Mouse (Mus musculus): ENCODE measurements around the gene Smo. TPM values are rescaled to one million over a fixed set of nuclear protein-coding genes. Genes with fewer than 3 reads are reported as not detected.

The Smo gene
- polyA plus RNA-seq, 1 experiment from 2014 or later = 45.5 TPM

DNA sequence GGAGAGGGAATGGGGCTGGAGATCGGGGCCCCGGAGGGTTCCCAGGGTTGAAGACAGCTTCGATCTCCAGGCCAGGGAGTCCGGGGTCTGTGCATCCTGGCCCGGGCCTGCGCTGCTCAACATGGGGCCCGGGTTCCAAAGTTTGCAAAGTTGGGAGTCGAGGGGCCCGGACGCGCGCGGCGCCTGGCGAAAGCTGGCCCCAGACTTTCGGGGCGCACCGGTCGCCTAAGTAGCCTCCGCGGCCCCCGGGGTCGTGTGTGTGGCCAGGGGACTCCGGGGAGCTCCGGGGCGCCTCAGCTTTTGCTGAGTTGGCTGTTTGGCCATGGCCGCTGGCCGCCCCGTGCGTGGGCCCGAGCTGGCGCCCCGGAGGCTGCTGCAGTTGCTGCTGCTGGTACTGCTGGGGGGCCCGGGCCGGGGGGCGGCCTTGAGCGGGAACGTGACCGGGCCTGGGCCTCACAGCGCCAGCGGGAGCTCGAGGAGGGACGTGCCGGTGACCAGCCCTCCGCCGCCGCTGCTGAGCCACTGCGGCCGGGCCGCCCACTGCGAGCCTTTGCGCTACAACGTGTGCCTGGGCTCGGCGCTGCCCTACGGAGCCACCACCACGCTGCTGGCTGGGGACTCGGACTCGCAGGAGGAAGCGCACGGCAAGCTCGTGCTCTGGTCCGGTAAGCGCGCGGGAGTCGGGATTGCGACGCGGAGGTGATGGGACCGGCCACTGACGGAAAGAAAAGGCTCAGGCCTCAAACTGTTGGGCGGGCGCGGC lies 567 bp downstream of the Smo start:
- DNase-seq (ENCODE audit: low spot score) (peak; percentile 66), ATAC-seq (ENCODE audit: low read depth) (peak; percentile 75)
- H3K9ac ChIP-seq (ENCODE audit: low read depth, low read length) = peak overlapping the region; percentile 99
- peak overlapping the region; percentile 93 for H3K4me3 ChIP-seq (ENCODE audit: low read depth, low read length)
- H3K27me3 ChIP-seq (replicated peaks; ENCODE audit: control insufficient read depth, insufficient read depth, low read length) = no peaks in the 10 kb centered on the region
- H3K9me3 ChIP-seq (ENCODE audit: control insufficient read depth, low read length) = no peaks in the 10 kb centered on the region
- WGBS = under 1% methylated on average over 25 of the region's 75 CpGs
- peak overlapping the region; percentile 93 for H3K4me2 ChIP-seq (ENCODE audit: low read depth, low read length)
- H3K27ac ChIP-seq (replicated peaks; ENCODE audit: low read depth, low read length) = peak overlapping the region; percentile 99
- peaks cover 13% of the 10 kb centered on the region; the same call in 1 of the 2 replicates for H3K36me3 ChIP-seq (ENCODE audit: control insufficient read depth, insufficient read depth, low read length)
- peaks cover 10% of the 10 kb centered on the region for H3K4me1 ChIP-seq (ENCODE audit: control insufficient read depth, insufficient read depth, low read length)

- H3K27me3 ChIP-seq (replicated peaks; ENCODE audit: control insufficient read depth, insufficient read depth, low read length) = no peaks in the 10 kb centered on the region
- no peaks in the 10 kb centered on the region for H3K9me3 ChIP-seq (ENCODE audit: control insufficient read depth, low read length)
- peak overlapping the region; percentile 93 for H3K4me2 ChIP-seq (ENCODE audit: low read depth, low read length)
- 9% methylated on average over 13 of the region's 13 CpGs for WGBS
- peak overlapping the region; percentile 93 for H3K4me3 ChIP-seq (ENCODE audit: low read depth, low read length)
- no peak for DNase-seq (ENCODE audit: low spot score)
- peak overlapping the region; percentile 99 for H3K9ac ChIP-seq (ENCODE audit: low read depth, low read length)
- peak overlapping the region; percentile 99 for H3K27ac ChIP-seq (replicated peaks; ENCODE audit: low read depth, low read length)
- no peak for ATAC-seq (ENCODE audit: low read depth)
- H3K4me1 ChIP-seq (ENCODE audit: control insufficient read depth, insufficient read depth, low read length) = peaks cover 10% of the 10 kb centered on the region
- H3K36me3 ChIP-seq (ENCODE audit: control insufficient read depth, insufficient read depth, low read length) = peaks cover 13% of the 10 kb centered on the region; the same call in 1 of the 2 replicates
Observed at GRCm38 (mm10) chr6:29736610-29737458, 1.5 kb downstream of the Smo start.

- peak; percentile 59 for DNase-seq (ENCODE audit: low spot score)
- no peak for ATAC-seq (ENCODE audit: low read depth)
- no peaks in the 10 kb centered on the region for H3K4me1 ChIP-seq (ENCODE audit: control insufficient read depth, insufficient read depth, low read length)
- peaks cover 9% of the 10 kb centered on the region for H3K9me3 ChIP-seq (ENCODE audit: control insufficient read depth, low read length)
- no peak overlapping the region; the same call in 1 of the 2 replicates for H3K27ac ChIP-seq (replicated peaks; ENCODE audit: low read depth, low read length)
- no peak overlapping the region for H3K4me3 ChIP-seq (ENCODE audit: low read depth, low read length)
- no peaks in the 10 kb centered on the region for H3K27me3 ChIP-seq (replicated peaks; ENCODE audit: control insufficient read depth, insufficient read depth, low read length)
- 86% methylated on average over 3 of the region's 3 CpGs for WGBS
- no peak overlapping the region for H3K4me2 ChIP-seq (ENCODE audit: low read depth, low read length)
- H3K9ac ChIP-seq (ENCODE audit: low read depth, low read length) = no peak overlapping the region; the same call in 1 of the 2 replicates
- peaks cover 32% of the 10 kb centered on the region for H3K36me3 ChIP-seq (ENCODE audit: control insufficient read depth, insufficient read depth, low read length)
Observed at GRCm38 (mm10) chr6:29751466-29752152, 16.3 kb downstream of the Smo start.

DNA sequence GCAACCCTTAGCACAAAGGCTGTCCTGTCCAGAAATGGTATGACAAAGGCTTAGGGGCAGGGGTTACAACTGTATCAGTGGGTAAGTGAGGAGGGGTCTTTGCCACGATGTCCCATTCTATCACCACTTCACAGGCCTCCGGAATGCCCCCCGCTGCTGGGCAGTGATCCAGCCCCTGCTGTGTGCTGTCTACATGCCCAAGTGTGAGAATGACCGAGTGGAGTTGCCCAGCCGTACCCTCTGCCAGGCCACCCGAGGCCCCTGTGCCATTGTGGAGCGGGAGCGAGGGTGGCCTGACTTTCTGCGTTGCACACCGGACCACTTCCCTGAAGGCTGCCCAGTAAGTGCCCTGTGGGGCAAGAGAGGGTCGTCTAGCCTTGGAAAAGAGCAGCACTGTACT lies 18.0 kb downstream of the Smo start:
- peaks cover 6% of the 10 kb centered on the region for H3K9me3 ChIP-seq (ENCODE audit: control insufficient read depth, low read length)
- H3K4me3 ChIP-seq (ENCODE audit: low read depth, low read length) = no peak overlapping the region
- peaks cover 49% of the 10 kb centered on the region for H3K36me3 ChIP-seq (ENCODE audit: control insufficient read depth, insufficient read depth, low read length)
- no peaks in the 10 kb centered on the region for H3K27me3 ChIP-seq (replicated peaks; ENCODE audit: control insufficient read depth, insufficient read depth, low read length)
- no peak overlapping the region for H3K9ac ChIP-seq (ENCODE audit: low read depth, low read length)
- H3K4me2 ChIP-seq (ENCODE audit: low read depth, low read length) = no peak overlapping the region
- no peaks in the 10 kb centered on the region for H3K4me1 ChIP-seq (ENCODE audit: control insufficient read depth, insufficient read depth, low read length)
- H3K27ac ChIP-seq (replicated peaks; ENCODE audit: low read depth, low read length) = no peak overlapping the region
- WGBS = 92% methylated on average over 11 of the region's 11 CpGs
- DNase-seq (ENCODE audit: low spot score) = no peak
- no peak for ATAC-seq (ENCODE audit: low read depth)

DNA sequence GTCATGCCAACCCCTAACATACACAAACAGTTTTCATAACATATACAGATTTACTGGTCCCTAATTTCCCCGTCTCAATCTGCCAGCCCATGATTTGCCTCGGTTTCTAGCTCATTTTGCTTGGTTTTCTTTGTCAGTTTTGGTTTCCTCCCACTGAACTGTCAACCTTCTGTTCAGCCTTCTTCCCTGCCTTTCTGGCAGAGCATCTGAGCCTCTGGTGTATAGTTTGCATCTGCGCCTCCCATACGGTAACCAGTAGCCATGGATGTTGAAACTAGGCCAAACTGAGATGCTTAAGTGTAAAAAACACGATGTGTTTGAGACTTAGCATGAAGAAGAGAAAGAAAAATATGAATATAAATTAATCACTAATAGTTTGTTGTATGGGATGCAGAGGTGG lies 20.7 kb downstream of the Smo start:
- no peaks in the 10 kb centered on the region for H3K4me1 ChIP-seq (ENCODE audit: control insufficient read depth, insufficient read depth, low read length)
- peaks cover 69% of the 10 kb centered on the region for H3K36me3 ChIP-seq (ENCODE audit: control insufficient read depth, insufficient read depth, low read length)
- no peak overlapping the region for H3K9ac ChIP-seq (ENCODE audit: low read depth, low read length)
- H3K9me3 ChIP-seq (ENCODE audit: control insufficient read depth, low read length) = no peaks in the 10 kb centered on the region
- ATAC-seq (ENCODE audit: low read depth) (no peak), DNase-seq (ENCODE audit: low spot score) (peak; percentile 24)
- H3K27ac ChIP-seq (replicated peaks; ENCODE audit: low read depth, low read length) = no peak overlapping the region
- no peaks in the 10 kb centered on the region for H3K27me3 ChIP-seq (replicated peaks; ENCODE audit: control insufficient read depth, insufficient read depth, low read length)
- WGBS = 82% methylated on average over 5 of the region's 5 CpGs
- H3K4me2 ChIP-seq (ENCODE audit: low read depth, low read length) = no peak overlapping the region
- no peak overlapping the region for H3K4me3 ChIP-seq (ENCODE audit: low read depth, low read length)

DNA sequence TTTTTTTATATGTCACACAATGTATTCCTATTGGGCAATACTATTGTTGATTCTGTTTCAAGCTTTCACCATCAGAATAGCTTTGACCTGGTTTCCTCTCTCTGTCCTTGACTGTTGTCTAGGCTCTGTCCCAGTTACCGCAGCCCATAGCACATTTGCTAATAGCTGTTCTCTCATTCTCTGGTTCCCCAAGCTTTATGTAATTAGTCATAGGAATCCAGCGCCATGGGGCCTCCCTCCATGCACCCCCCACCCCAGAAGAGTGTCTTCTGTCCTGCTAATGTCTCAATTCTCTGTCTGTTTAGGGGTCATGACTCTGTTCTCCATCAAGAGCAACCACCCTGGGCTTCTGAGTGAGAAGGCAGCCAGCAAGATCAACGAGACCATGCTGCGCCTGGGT lies 21.2 kb downstream of the Smo start:
- Histone ChIP-seq H3K4me2 (ENCODE audit: low read depth, low read length) (no peak overlapping the region), H3K27ac (replicated peaks; ENCODE audit: low read depth, low read length) (no peak overlapping the region), H3K4me3 (ENCODE audit: low read depth, low read length) (no peak overlapping the region), H3K9ac (ENCODE audit: low read depth, low read length) (no peak overlapping the region), H3K4me1 (ENCODE audit: control insufficient read depth, insufficient read depth, low read length) (no peaks in the 10 kb centered on the region), H3K27me3 (replicated peaks; ENCODE audit: control insufficient read depth, insufficient read depth, low read length) (no peaks in the 10 kb centered on the region), H3K9me3 (ENCODE audit: control insufficient read depth, low read length) (no peaks in the 10 kb centered on the region), H3K36me3 (ENCODE audit: control insufficient read depth, insufficient read depth, low read length) (peaks cover 73% of the 10 kb centered on the region)
- DNase-seq (ENCODE audit: low spot score) = no peak
- WGBS = 87% methylated on average over 4 of the region's 4 CpGs
- ATAC-seq (ENCODE audit: low read depth) = no peak

DNA sequence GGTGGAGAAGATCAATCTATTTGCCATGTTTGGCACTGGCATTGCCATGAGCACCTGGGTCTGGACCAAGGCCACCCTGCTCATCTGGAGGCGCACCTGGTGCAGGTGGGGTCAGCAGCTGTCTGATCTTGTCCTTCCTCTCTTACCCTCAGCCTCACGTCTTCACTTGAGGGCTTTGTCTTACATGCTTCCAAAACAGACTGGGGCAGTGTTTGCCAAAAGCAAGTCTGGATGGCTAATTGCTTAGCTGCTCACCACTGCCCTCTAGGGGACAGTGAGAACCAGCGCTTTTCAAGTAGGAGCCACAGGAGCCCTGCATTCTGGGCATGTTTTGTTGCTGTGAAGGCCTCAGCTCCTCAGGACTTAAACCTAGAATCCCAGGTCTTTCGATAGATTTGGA lies 23.1 kb downstream of the Smo start:
- 40% methylated on average over 4 of the region's 4 CpGs for WGBS
- Histone ChIP-seq H3K4me2 (ENCODE audit: low read depth, low read length) (no peak overlapping the region), H3K9me3 (ENCODE audit: control insufficient read depth, low read length) (no peaks in the 10 kb centered on the region), H3K4me1 (ENCODE audit: control insufficient read depth, insufficient read depth, low read length) (no peaks in the 10 kb centered on the region), H3K36me3 (ENCODE audit: control insufficient read depth, insufficient read depth, low read length) (peaks cover 76% of the 10 kb centered on the region), H3K4me3 (ENCODE audit: low read depth, low read length) (no peak overlapping the region), H3K27ac (replicated peaks; ENCODE audit: low read depth, low read length) (no peak overlapping the region), H3K9ac (ENCODE audit: low read depth, low read length) (no peak overlapping the region), H3K27me3 (replicated peaks; ENCODE audit: control insufficient read depth, insufficient read depth, low read length) (no peaks in the 10 kb centered on the region)
- DNase-seq (ENCODE audit: low spot score) (peak; percentile 84), ATAC-seq (ENCODE audit: low read depth) (peak; percentile 48)

- no peaks in the 10 kb centered on the region for H3K27me3 ChIP-seq (replicated peaks; ENCODE audit: control insufficient read depth, insufficient read depth, low read length)
- WGBS = 79% methylated on average over 13 of the region's 13 CpGs
- DNase-seq (ENCODE audit: low spot score) (no peak), ATAC-seq (ENCODE audit: low read depth) (no peak)
- H3K9me3 ChIP-seq (ENCODE audit: control insufficient read depth, low read length) = no peaks in the 10 kb centered on the region
- H3K4me3 ChIP-seq (ENCODE audit: low read depth, low read length) = no peak overlapping the region
- H3K9ac ChIP-seq (ENCODE audit: low read depth, low read length) = no peak overlapping the region
- H3K4me1 ChIP-seq (ENCODE audit: control insufficient read depth, insufficient read depth, low read length) = no peaks in the 10 kb centered on the region
- H3K4me2 ChIP-seq (ENCODE audit: low read depth, low read length) = no peak overlapping the region
- H3K27ac ChIP-seq (replicated peaks; ENCODE audit: low read depth, low read length) = no peak overlapping the region
- H3K36me3 ChIP-seq (ENCODE audit: control insufficient read depth, insufficient read depth, low read length) = peaks cover 69% of the 10 kb centered on the region
Observed at GRCm38 (mm10) chr6:29759012-29759679, 23.8 kb downstream of the Smo start.
